Mouse (Mus musculus) liver, embryonic 14.5 days (tissue): ENCODE data around the gene Tpo. TPM values are rescaled to one million over a fixed set of nuclear protein-coding genes. Genes with fewer than 3 reads are reported as not detected.

Experiments used
- ATAC-seq: fragments of 200-750 bp; cut with Nextera tagmentation; 2 replicates; pipeline ENCODE4 v1.8.0; 2017; ENCODE audit warnings: moderate number of reproducible peaks, mild to moderate bottlenecking, moderate library complexity; ENCODE audit not compliant: insufficient read depth
- DNase-seq, 3 experiments: peaks; one replicate each; pipeline ENCODE4 v3.0.0-alpha.2; 2012 to 2013; ENCODE audit warnings: low read depth in 3 of 3, low spot score in 3 of 3
- H3K27ac ChIP-seq: fragments of 300-500 bp; sonication (generic); 2 replicates; pipeline ENCODE4 v1.5.1; 2014; ENCODE audit warnings: moderate library complexity, mild to moderate bottlenecking, control low read depth, inconsistent platforms
- H3K27me3 ChIP-seq: fragments of 300-500 bp; sonication (generic); 2 replicates; pipeline ENCODE4 v1.6.1; 2014; ENCODE audit warnings: mild to moderate bottlenecking, low read length, moderate library complexity; ENCODE audit not compliant: control insufficient read depth, insufficient read depth
- H3K36me3 ChIP-seq: fragments of 300-500 bp; sonication (generic); replicated peaks from 2 replicates; pipeline ENCODE4 v1.6.1; 2014; ENCODE audit warnings: low read depth; ENCODE audit not compliant: control insufficient read depth, insufficient read depth
- H3K4me1 ChIP-seq, 2 experiments: fragments of 200-500 bp in 1 of 2; fragments of 300-500 bp in 1 of 2; sonication (generic) in 1 of 2; replicated peaks; 2 replicates each; pipeline ENCODE4 v1.6.1; 2012 to 2014; ENCODE audit warnings: antibody characterized with exemption in 1 of 2, inconsistent platforms in 1 of 2, low read length in 1 of 2; ENCODE audit not compliant: control insufficient read depth in 2 of 2, insufficient read depth in 2 of 2
- H3K4me2 ChIP-seq: fragments of 300-500 bp; sonication (generic); 2 replicates; pipeline ENCODE4 v1.6.1; 2014; ENCODE audit warnings: low read depth, mild to moderate bottlenecking, control low read depth, moderate library complexity
- H3K4me3 ChIP-seq, 2 experiments: fragments of 200-500 bp in 1 of 2; fragments of 300-500 bp in 1 of 2; sonication (generic) in 1 of 2; 2 replicates each; pipeline ENCODE4 v1.5.1; 2012 to 2014; ENCODE audit warnings: low read depth in 2 of 2, low read length in 2 of 2, mild to moderate bottlenecking in 2 of 2, control low read depth in 1 of 2, inconsistent platforms in 1 of 2, moderate library complexity in 1 of 2; ENCODE audit not compliant: insufficient read depth in 1 of 2
- H3K9ac ChIP-seq: fragments of 300-500 bp; sonication (generic); replicated peaks from 2 replicates; pipeline ENCODE4 v1.6.1; 2014; ENCODE audit warnings: mild to moderate bottlenecking, control low read depth, moderate library complexity
- H3K9me3 ChIP-seq: fragments of 300-500 bp; sonication (generic); 2 replicates; pipeline ENCODE4 v1.6.1; 2016; ENCODE audit warnings: low read length, mixed read lengths; ENCODE audit not compliant: control insufficient read depth
- CTCF ChIP-seq: IDR thresholded peaks from 2 replicates; pipeline ENCODE4 v1.5.1; 2016; ENCODE audit warnings: antibody characterized with exemption, low read depth, control low read depth
- EP300 ChIP-seq: IDR thresholded peaks from 2 replicates; pipeline ENCODE4 v1.6.1; 2016; ENCODE audit warnings: antibody characterized with exemption, low read depth
- WGBS: fragments of 180-500 bp; shearing (Covaris S2); extraction: QIAGEN DNeasy Blood & Tissue Kit; methylation state at CpG from one replicate; pipeline ENCODE4 v1.1.7; 2014; ENCODE audit not compliant: insufficient replicate concordance; 5-methylcytosine and 5-hydroxymethylcytosine counted together
- polyA plus RNA-seq, 2 experiments: library from polyadenylated mRNA; depleted of rRNA in 1 of 2; stranded (reverse) in 1 of 2; unstranded in 1 of 2; fragments of >200 nt; fragmentation: Nextera tagmentation in 1 of 2; extraction: Ambion mirVana in 1 of 2; gene quantifications; 2 replicates each; pipeline versions ENCODE4 v1.2.1 to v1.2.3; 2012 to 2014

Tpo gene
- polyA plus RNA-seq, 2 experiments = not detected

GRCm38 (mm10) chr12:30027721-30028340 is 104.6 kb downstream of the Tpo start:
- ATAC-seq = no peak
- no peaks in the 10 kb centered on the region for H3K36me3 ChIP-seq
- H3K4me2 ChIP-seq = no peak overlapping the region
- H3K4me1 ChIP-seq = no peaks in the 10 kb centered on the region
- no peak for TF ChIP-seq CTCF
- no peak for TF ChIP-seq EP300
- H3K4me3 ChIP-seq = no peak overlapping the region
- no peak for DNase-seq
- no peak overlapping the region for H3K9ac ChIP-seq
- no peak overlapping the region for H3K27ac ChIP-seq
- 51% methylated on average over 3 of the region's 3 CpGs for WGBS
- no peaks in the 10 kb centered on the region for H3K9me3 ChIP-seq
- no peaks in the 10 kb centered on the region for H3K27me3 ChIP-seq

DNA sequence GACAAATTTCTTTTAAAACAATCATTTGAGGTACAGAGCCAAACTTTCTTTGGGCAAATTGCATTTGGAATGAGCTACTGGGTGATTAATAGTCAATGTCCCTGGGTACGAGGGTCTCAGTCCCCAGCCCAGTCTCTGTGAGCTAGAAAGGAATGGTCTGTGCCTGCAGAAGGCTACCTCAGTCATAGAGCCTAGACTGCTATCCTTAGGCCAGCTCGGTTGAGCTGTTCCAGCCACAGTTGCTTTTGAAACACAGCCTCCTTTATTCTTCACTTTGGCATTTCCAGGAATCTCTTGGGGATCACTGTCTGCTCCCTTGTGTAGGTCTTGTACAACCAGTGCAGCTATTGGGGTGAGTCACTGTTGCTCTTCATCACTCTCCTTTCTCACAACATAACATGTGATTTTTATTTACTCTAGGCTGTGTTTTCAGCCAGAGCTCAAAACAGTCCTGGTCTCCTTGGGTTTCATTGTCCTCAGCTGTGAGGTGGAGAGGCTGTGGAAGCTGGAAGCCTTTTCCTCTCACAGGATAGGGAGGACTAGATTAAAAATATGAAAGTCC is 108.1 kb downstream of the Tpo start:
- H3K27ac ChIP-seq = no peak overlapping the region
- DNase-seq (no peak), ATAC-seq (no peak)
- no peaks in the 10 kb centered on the region for H3K4me1 ChIP-seq
- no peak overlapping the region for H3K4me2 ChIP-seq
- H3K9me3 ChIP-seq = no peaks in the 10 kb centered on the region
- H3K27me3 ChIP-seq = no peaks in the 10 kb centered on the region
- H3K4me3 ChIP-seq = no peak overlapping the region
- no peak overlapping the region for H3K9ac ChIP-seq
- TF ChIP-seq CTCF (no peak), EP300 (no peak)
- H3K36me3 ChIP-seq = no peaks in the 10 kb centered on the region
- 38% methylated on average over 2 of the region's 2 CpGs for WGBS

- no peak for TF ChIP-seq CTCF
- no peak for TF ChIP-seq EP300
- WGBS = 49% methylated on average over 3 of the region's 3 CpGs
- Histone ChIP-seq H3K9me3 (no peaks in the 10 kb centered on the region), H3K4me3 (no peak overlapping the region), H3K9ac (no peak overlapping the region), H3K4me2 (no peak overlapping the region), H3K27ac (no peak overlapping the region), H3K4me1 (no peaks in the 10 kb centered on the region), H3K36me3 (no peaks in the 10 kb centered on the region), H3K27me3 (no peaks in the 10 kb centered on the region)
- ATAC-seq (no peak), DNase-seq (no peak)
These were observed 108.9 kb downstream of the Tpo start for GRCm38 (mm10) chr12:30023491-30023890.

- Histone ChIP-seq H3K4me3 (no peak overlapping the region), H3K4me2 (no peak overlapping the region), H3K27me3 (no peaks in the 10 kb centered on the region), H3K36me3 (no peaks in the 10 kb centered on the region), H3K9me3 (no peaks in the 10 kb centered on the region), H3K27ac (no peak overlapping the region), H3K4me1 (no peaks in the 10 kb centered on the region), H3K9ac (no peak overlapping the region)
- no peak for TF ChIP-seq CTCF
- TF ChIP-seq EP300 = no peak
- no peak for DNase-seq
- no peak for ATAC-seq
These were observed 112.0 kb downstream of the Tpo start for GRCm38 (mm10) chr12:30020447-30020846.

DNA sequence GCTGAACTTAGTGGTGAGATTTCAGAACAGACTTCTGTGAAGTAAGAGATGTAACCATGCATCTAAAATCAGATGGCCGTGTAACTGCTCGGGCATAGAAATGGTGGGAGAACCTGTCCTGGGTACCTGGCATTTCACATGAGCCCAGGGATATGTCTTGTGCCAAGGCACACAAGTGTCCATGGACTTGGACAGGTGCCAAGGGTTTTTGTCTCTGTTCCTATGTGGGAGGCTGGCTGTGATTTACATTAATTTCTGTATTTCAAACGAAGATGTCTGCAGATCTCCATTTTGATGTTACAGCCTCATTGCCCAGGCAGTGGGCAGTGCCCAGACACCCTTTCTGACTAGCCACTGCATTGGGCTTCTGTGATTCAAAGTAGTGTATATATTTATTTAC is 115.3 kb downstream of the Tpo start:
- Histone ChIP-seq H3K9me3 (no peaks in the 10 kb centered on the region), H3K27ac (no peak overlapping the region), H3K36me3 (no peaks in the 10 kb centered on the region), H3K4me2 (no peak overlapping the region), H3K4me3 (no peak overlapping the region), H3K27me3 (no peaks in the 10 kb centered on the region), H3K9ac (no peak overlapping the region), H3K4me1 (no peaks in the 10 kb centered on the region)
- 69% methylated on average over 3 of the region's 3 CpGs for WGBS
- TF ChIP-seq CTCF = no peak
- TF ChIP-seq EP300 = no peak
- ATAC-seq = no peak
- DNase-seq = no peak
